Mouse (Mus musculus) brain, embryonic 14.5 days (tissue): ENCODE results near the gene Olfr1442.

ENCODE experiments used
- CTCF ChIP-seq: fragments of 200-500 bp; IDR thresholded peaks from 2 replicates; pipeline ENCODE4 v1.5.1; 2012; ENCODE audit warnings: inconsistent platforms, mild to moderate bottlenecking, moderate library complexity, borderline replicate concordance; ENCODE audit not compliant: insufficient read depth, insufficient read length; ENCODE audit errors: extremely low read depth
- POLR2A ChIP-seq: fragments of 200-500 bp; IDR thresholded peaks from 2 replicates; pipeline ENCODE4 v1.6.1; 2012; ENCODE audit warnings: mild to moderate bottlenecking, inconsistent platforms, borderline replicate concordance; ENCODE audit not compliant: poor library complexity, insufficient read depth, insufficient read length, severe bottlenecking; ENCODE audit errors: extremely low read depth

DNA sequence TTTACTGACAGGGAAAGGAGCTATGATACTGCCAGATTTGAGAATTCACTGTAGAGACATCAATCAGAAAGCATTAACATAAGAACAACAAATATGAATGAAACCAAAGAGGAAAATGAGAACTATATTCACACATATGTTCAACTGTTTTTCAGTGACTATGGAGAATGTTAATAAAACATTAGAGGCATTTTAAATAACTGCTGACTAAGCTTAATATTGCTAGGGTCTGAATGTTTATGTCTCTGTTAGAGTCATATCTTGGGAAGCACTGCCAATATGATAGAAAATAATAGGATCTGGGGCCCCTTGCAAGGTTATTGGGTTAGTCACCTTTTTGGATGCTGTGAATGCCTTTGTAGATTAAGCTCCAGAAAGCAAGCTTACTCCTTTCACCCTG lies 38.7 kb downstream of the Olfr1442 start:
- TF ChIP-seq POLR2A: no peak
- TF ChIP-seq CTCF: no peak
